Mouse (Mus musculus) ovary, postnatal 36 days (tissue): ENCODE data around the gene Nhlrc1.

ENCODE experiments used
- DNase-seq: peaks from one replicate; pipeline ENCODE4 v3.0.0; 2022; ENCODE audit warnings: low spot score, mixed read lengths

Nhlrc1 gene

GRCm38 (mm10) chr13:47014334-47015194, at the start of gene Nhlrc1:
Gene Nhlrc1 (minus strand): TSS chr13:47014850.
- peak; percentile 78 for DNase-seq

GRCm38 (mm10) chr13:47063985-47064760, 49.5 kb upstream of the Nhlrc1 start:
- DNase-seq, result no peak

- DNase-seq, result no peak
Observed at GRCm38 (mm10) chr13:47062756-47063155, 48.1 kb upstream of the Nhlrc1 start.

- no peak for DNase-seq
Observed at GRCm38 (mm10) chr13:47056781-47057180, 42.1 kb upstream of the Nhlrc1 start.

GRCm38 (mm10) chr13:47056126-47056525, 41.5 kb upstream of the Nhlrc1 start:
- DNase-seq, result no peak

GRCm38 (mm10) chr13:47053971-47054370, 39.3 kb upstream of the Nhlrc1 start:
- DNase-seq, result no peak

GRCm38 (mm10) chr13:47050009-47050408, 35.4 kb upstream of the Nhlrc1 start:
- DNase-seq, result no peak

GRCm38 (mm10) chr13:47047996-47048395, 33.3 kb upstream of the Nhlrc1 start:
- no peak for DNase-seq

GRCm38 (mm10) chr13:47044617-47044947, 29.9 kb upstream of the Nhlrc1 start, which contains the start of gene Tpmt:
Gene Tpmt (minus strand): TSS chr13:47044737.
- DNase-seq, result no peak

GRCm38 (mm10) chr13:47043833-47044616, 29.4 kb upstream of the Nhlrc1 start:
- peak; percentile 20 for DNase-seq

- peak; percentile 100 for DNase-seq
Observed at GRCm38 (mm10) chr13:47043030-47043680, 28.5 kb upstream of the Nhlrc1 start, which contains the start of gene Kdm1b. Gene Kdm1b (plus strand): TSS chr13:47043499.

- no peak for DNase-seq
Observed at GRCm38 (mm10) chr13:47042024-47042633, 27.5 kb upstream of the Nhlrc1 start.

- no peak for DNase-seq
Observed at GRCm38 (mm10) chr13:47040061-47040460, 25.4 kb upstream of the Nhlrc1 start.

GRCm38 (mm10) chr13:47037946-47038345, 23.3 kb upstream of the Nhlrc1 start:
- no peak for DNase-seq

GRCm38 (mm10) chr13:47033602-47034001, 19.0 kb upstream of the Nhlrc1 start:
- no peak for DNase-seq

- no peak for DNase-seq
Observed at GRCm38 (mm10) chr13:47030376-47031107, 15.9 kb upstream of the Nhlrc1 start.

- DNase-seq, result no peak
Observed at GRCm38 (mm10) chr13:47020798-47021197, 6.1 kb upstream of the Nhlrc1 start.

GRCm38 (mm10) chr13:47019774-47020173, 5.1 kb upstream of the Nhlrc1 start:
- DNase-seq, result no peak

- peak; percentile 55 for DNase-seq
Observed at GRCm38 (mm10) chr13:47017259-47017658, 2.6 kb upstream of the Nhlrc1 start.

- no peak for DNase-seq
Observed at GRCm38 (mm10) chr13:47015195-47015501, 498 bp upstream of the Nhlrc1 start.

GRCm38 (mm10) chr13:47013740-47014139, 910 bp downstream of the Nhlrc1 start:
- DNase-seq, result no peak
